Mouse (Mus musculus) midbrain, embryonic 11.5 days (tissue): ENCODE results near the gene Sfn. TPM values are rescaled to one million over a fixed set of nuclear protein-coding genes. Genes with fewer than 3 reads are reported as not detected.

Experiments
- ATAC-seq: fragments of 200-750 bp; cut with Nextera tagmentation; 2 replicates; pipeline ENCODE4 v1.8.0; 2017; ENCODE audit warnings: moderate TSS enrichment, moderate library complexity; ENCODE audit not compliant: low FRiP score
- DNase-seq: peaks from one replicate; pipeline ENCODE4 v3.0.0; 2015; ENCODE audit warnings: low spot score; ENCODE audit errors: missing footprints
- H3K27ac ChIP-seq: fragments of 300-500 bp; sonication (generic); 2 replicates; pipeline ENCODE4 v1.5.1; 2014; ENCODE audit warnings: low read depth, low read length
- H3K27me3 ChIP-seq: fragments of 300-500 bp; sonication (generic); 2 replicates; pipeline ENCODE4 v1.6.1; 2014; ENCODE audit warnings: mild to moderate bottlenecking, low read length, moderate library complexity, mixed read lengths; ENCODE audit not compliant: control insufficient read depth, insufficient read depth
- H3K36me3 ChIP-seq: fragments of 300-500 bp; sonication (generic); 2 replicates; pipeline ENCODE4 v1.6.1; 2014; ENCODE audit warnings: mild to moderate bottlenecking, low read length, moderate library complexity, mixed read lengths; ENCODE audit not compliant: control insufficient read depth, insufficient read depth
- H3K4me1 ChIP-seq: fragments of 300-500 bp; sonication (generic); 2 replicates; pipeline ENCODE4 v1.6.1; 2014; ENCODE audit warnings: low read length; ENCODE audit not compliant: control insufficient read depth, insufficient read depth
- H3K4me2 ChIP-seq: fragments of 300-500 bp; sonication (generic); 2 replicates; pipeline ENCODE4 v1.6.1; 2014; ENCODE audit warnings: mild to moderate bottlenecking, moderate library complexity
- H3K4me3 ChIP-seq: fragments of 300-500 bp; sonication (generic); 2 replicates; pipeline ENCODE4 v1.5.1; 2014; ENCODE audit warnings: low read depth, low read length
- H3K9ac ChIP-seq: fragments of 300-500 bp; sonication (generic); 2 replicates; pipeline ENCODE4 v1.6.1; 2014; ENCODE audit warnings: low read length
- H3K9me3 ChIP-seq: fragments of 300-500 bp; sonication (generic); 2 replicates; pipeline ENCODE4 v1.6.1; 2016; ENCODE audit warnings: low read length; ENCODE audit not compliant: control insufficient read depth
- WGBS: fragments of 180-500 bp; shearing (Covaris S2); extraction: QIAGEN DNeasy Blood & Tissue Kit; methylation state at CpG from one replicate; pipeline ENCODE4 v1.1.7; 2014; 5-methylcytosine and 5-hydroxymethylcytosine counted together
- polyA plus RNA-seq: library from polyadenylated mRNA; unstranded; fragments of >200 nt; fragmentation: Nextera tagmentation; extraction: Ambion mirVana; gene quantifications from 2 replicates; pipeline ENCODE4 v1.2.1, GENCODE M21; 2014

The Sfn gene
- polyA plus RNA-seq, 1 experiment from 2014 or later = 7.8 TPM

- Histone ChIP-seq H3K9ac (no peak overlapping the region), H3K36me3 (peaks cover 11% of the 10 kb centered on the region), H3K27me3 (no peaks in the 10 kb centered on the region), H3K4me2 (no peak overlapping the region), H3K27ac (no peak overlapping the region), H3K4me1 (no peaks in the 10 kb centered on the region), H3K9me3 (no peaks in the 10 kb centered on the region; the same call in 1 of the 2 replicates), H3K4me3 (no peak overlapping the region)
- ATAC-seq (no peak), DNase-seq (no peak)
- WGBS = 90% methylated on average over 4 of the region's 4 CpGs
Measured at GRCm38 (mm10) chr4:133613867-133614266, 11.9 kb upstream of the Sfn start.

DNA sequence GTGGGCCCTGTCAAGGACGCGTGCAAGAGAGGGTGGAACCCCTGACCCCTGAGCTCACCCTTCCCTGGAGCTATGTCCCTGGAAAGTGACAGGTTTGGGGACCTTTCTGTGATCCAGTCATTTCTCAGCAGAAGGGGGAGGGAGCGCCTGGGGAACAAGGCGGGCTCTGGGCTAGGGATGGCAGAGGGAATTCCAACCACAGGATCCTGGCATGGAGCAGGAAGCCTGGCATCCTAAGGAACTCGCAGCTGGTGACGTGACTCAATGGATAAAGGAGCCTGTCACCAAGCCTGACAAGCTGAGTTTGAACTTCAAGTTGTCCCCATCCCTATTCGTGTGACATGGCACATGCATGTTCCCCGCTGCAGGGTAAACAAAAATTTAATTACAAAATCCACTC is 11.1 kb upstream of the Sfn start:
- H3K36me3 ChIP-seq = peaks cover 11% of the 10 kb centered on the region
- no peak overlapping the region for H3K4me2 ChIP-seq
- no peaks in the 10 kb centered on the region for H3K27me3 ChIP-seq
- H3K27ac ChIP-seq = no peak overlapping the region
- ATAC-seq = no peak
- no peak overlapping the region for H3K9ac ChIP-seq
- no peak for DNase-seq
- H3K4me3 ChIP-seq = no peak overlapping the region
- H3K9me3 ChIP-seq = no peaks in the 10 kb centered on the region; the same call in 1 of the 2 replicates
- H3K4me1 ChIP-seq = no peaks in the 10 kb centered on the region
- WGBS = 93% methylated on average over 8 of the region's 8 CpGs

- H3K4me2 ChIP-seq = no peak overlapping the region
- no peak overlapping the region for H3K4me3 ChIP-seq
- peaks cover 11% of the 10 kb centered on the region for H3K36me3 ChIP-seq
- H3K27me3 ChIP-seq = no peaks in the 10 kb centered on the region
- WGBS = 97% methylated on average over 7 of the region's 7 CpGs
- no peaks in the 10 kb centered on the region for H3K4me1 ChIP-seq
- ATAC-seq (no peak), DNase-seq (no peak)
- H3K27ac ChIP-seq = no peak overlapping the region
- H3K9me3 ChIP-seq = no peaks in the 10 kb centered on the region; the same call in 1 of the 2 replicates
- no peak overlapping the region for H3K9ac ChIP-seq
Measured at GRCm38 (mm10) chr4:133612416-133612815, 10.4 kb upstream of the Sfn start.

GRCm38 (mm10) chr4:133611815-133612214 is 9.8 kb upstream of the Sfn start:
- H3K9me3 ChIP-seq = no peaks in the 10 kb centered on the region; the same call in 1 of the 2 replicates
- H3K4me2 ChIP-seq = no peak overlapping the region
- DNase-seq (no peak), ATAC-seq (no peak)
- no peaks in the 10 kb centered on the region for H3K4me1 ChIP-seq
- no peak overlapping the region for H3K27ac ChIP-seq
- no peak overlapping the region for H3K9ac ChIP-seq
- H3K27me3 ChIP-seq = no peaks in the 10 kb centered on the region
- WGBS = 95% methylated on average over 5 of the region's 5 CpGs
- H3K4me3 ChIP-seq = no peak overlapping the region
- H3K36me3 ChIP-seq = peaks cover 11% of the 10 kb centered on the region

DNA sequence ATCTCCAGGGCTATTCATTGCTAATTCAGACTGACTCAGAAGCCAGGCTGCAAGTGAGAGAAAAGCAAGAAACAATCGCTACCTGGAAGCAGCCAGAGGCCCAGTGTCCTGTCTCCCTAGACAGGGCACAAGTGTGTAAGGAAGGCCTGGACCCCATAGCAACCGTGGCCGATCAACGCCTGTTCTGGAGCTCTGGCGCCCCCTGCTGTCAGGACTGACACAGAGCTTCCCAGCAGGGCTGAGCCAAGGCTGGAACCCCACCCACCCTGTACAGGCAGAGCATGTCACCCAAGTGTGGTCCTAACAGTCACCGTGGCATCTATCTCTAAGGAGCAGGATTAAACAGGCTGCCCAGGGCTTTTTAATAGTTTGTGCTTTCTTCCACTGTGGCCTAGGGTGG is 7.8 kb upstream of the Sfn start:
- Histone ChIP-seq H3K27ac (no peak overlapping the region), H3K4me1 (no peaks in the 10 kb centered on the region), H3K9me3 (no peaks in the 10 kb centered on the region; the same call in 1 of the 2 replicates), H3K4me3 (no peak overlapping the region), H3K27me3 (no peaks in the 10 kb centered on the region), H3K9ac (no peak overlapping the region), H3K36me3 (peaks cover 11% of the 10 kb centered on the region), H3K4me2 (no peak overlapping the region)
- ATAC-seq = peak; percentile 58; the same call in 1 of the 2 replicates
- peak; percentile 95 for DNase-seq
- WGBS = 24% methylated on average over 6 of the region's 6 CpGs

GRCm38 (mm10) chr4:133607284-133607683 is 5.3 kb upstream of the Sfn start:
- no peak overlapping the region for H3K9ac ChIP-seq
- no peaks in the 10 kb centered on the region for H3K4me1 ChIP-seq
- H3K27me3 ChIP-seq = peaks cover 5% of the 10 kb centered on the region
- H3K9me3 ChIP-seq = no peaks in the 10 kb centered on the region; the same call in 1 of the 2 replicates
- H3K36me3 ChIP-seq = peaks cover 4% of the 10 kb centered on the region
- DNase-seq (no peak), ATAC-seq (no peak)
- H3K4me2 ChIP-seq = no peak overlapping the region
- no peak overlapping the region for H3K27ac ChIP-seq
- WGBS = 83% methylated on average over 10 of the region's 10 CpGs
- H3K4me3 ChIP-seq = no peak overlapping the region

GRCm38 (mm10) chr4:133605330-133605729 is 3.4 kb upstream of the Sfn start:
- 63% methylated on average over 9 of the region's 9 CpGs for WGBS
- Histone ChIP-seq H3K9me3 (no peaks in the 10 kb centered on the region), H3K9ac (no peak overlapping the region), H3K4me3 (no peak overlapping the region), H3K4me1 (no peaks in the 10 kb centered on the region), H3K27ac (no peak overlapping the region), H3K27me3 (peaks cover 18% of the 10 kb centered on the region), H3K36me3 (no peaks in the 10 kb centered on the region; the same call in 1 of the 2 replicates), H3K4me2 (no peak overlapping the region)
- DNase-seq (no peak), ATAC-seq (no peak)

GRCm38 (mm10) chr4:133604856-133605255 is 2.9 kb upstream of the Sfn start:
- Histone ChIP-seq H3K4me1 (0 out of 2 replicates have a peak, but pooled peaks cover under 1% of the 10 kb centered on the region), H3K9ac (no peak overlapping the region), H3K9me3 (no peaks in the 10 kb centered on the region), H3K27me3 (peaks cover 22% of the 10 kb centered on the region), H3K27ac (no peak overlapping the region), H3K36me3 (no peaks in the 10 kb centered on the region; the same call in 1 of the 2 replicates), H3K4me2 (no peak overlapping the region), H3K4me3 (no peak overlapping the region)
- no peak for ATAC-seq
- WGBS = 71% methylated on average over 6 of the region's 6 CpGs
- DNase-seq = no peak

DNA sequence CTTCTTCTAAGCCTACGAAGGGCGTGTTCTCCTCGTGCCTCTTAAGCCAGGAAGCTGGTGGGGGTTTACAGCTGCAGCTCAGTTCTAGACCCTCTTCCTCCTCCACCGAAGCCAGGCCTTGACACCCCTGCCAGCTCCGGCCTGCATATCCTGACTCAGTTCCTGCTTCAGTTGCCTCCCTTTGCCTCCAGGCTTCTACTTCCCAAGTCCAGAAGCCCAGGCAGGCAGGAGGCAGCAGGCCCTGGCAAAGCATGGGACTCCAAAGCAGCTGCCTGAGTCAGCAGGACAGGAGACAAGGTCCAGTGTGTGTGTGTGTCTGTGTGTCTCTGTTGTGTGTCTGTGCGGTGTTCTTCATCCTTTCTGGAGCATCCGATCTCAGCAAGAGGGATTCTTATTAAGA is 2.2 kb upstream of the Sfn start:
- Histone ChIP-seq H3K9me3 (no peaks in the 10 kb centered on the region), H3K9ac (no peak overlapping the region), H3K27me3 (peaks cover 29% of the 10 kb centered on the region), H3K27ac (no peak overlapping the region), H3K4me1 (0 out of 2 replicates have a peak, but pooled peaks cover 2% of the 10 kb centered on the region), H3K36me3 (no peaks in the 10 kb centered on the region; the same call in 1 of the 2 replicates), H3K4me3 (no peak overlapping the region), H3K4me2 (no peak overlapping the region)
- no peak for ATAC-seq
- WGBS = 88% methylated on average over 7 of the region's 7 CpGs
- no peak for DNase-seq
